Mouse (Mus musculus): ENCODE data around the gene Apc2.

GRCm38 (mm10) chr10:80279273-80279672 lies 16.5 kb upstream of the Apc2 start:
- TF ChIP-seq MAZ (IDR thresholded peaks at IDR 0.05; ENCODE audit: low read depth, low read length), result no peak
- TF ChIP-seq CTCF (conservative IDR thresholded peaks at IDR 0.05 in 1 of 2, IDR thresholded peaks at IDR 0.05 in 1 of 2; ENCODE audit: low read depth in 2 of 2, low read length in 2 of 2), result no peak
- TF ChIP-seq NELFE (IDR thresholded peaks at IDR 0.05; ENCODE audit: low read depth, low read length), result no peak
- TF ChIP-seq USF1 (IDR thresholded peaks at IDR 0.05; ENCODE audit: low read depth, low read length), result no peak
- TF ChIP-seq MEF2A (IDR thresholded peaks at IDR 0.05; ENCODE audit: borderline replicate concordance, low read depth, low read length), result no peak
